Mouse (Mus musculus) bone marrow macrophage, adult 2 months (primary cell): ENCODE measurements around the gene Izumo1r. TPM values are rescaled to one million over a fixed set of nuclear protein-coding genes. Genes with fewer than 3 reads are reported as not detected.

Experiments used
- H3K27ac ChIP-seq: 2 replicates; pipeline ENCODE4 v1.5.1; 2012; ENCODE audit warnings: low read depth, low read length; ENCODE audit not compliant: insufficient read depth
- H3K4me1 ChIP-seq: 2 replicates; pipeline ENCODE4 v1.6.1; 2012; ENCODE audit warnings: low read length; ENCODE audit not compliant: control insufficient read depth, insufficient read depth
- H3K4me3 ChIP-seq: 2 replicates; pipeline ENCODE4 v1.5.1; 2012; ENCODE audit warnings: mild to moderate bottlenecking, low read length, moderate library complexity; ENCODE audit not compliant: insufficient read depth
- CTCF ChIP-seq: IDR thresholded peaks from 2 replicates; pipeline ENCODE4 v1.5.1; 2012; ENCODE audit warnings: low read depth, mild to moderate bottlenecking, low read length, moderate library complexity
- POLR2A ChIP-seq: IDR thresholded peaks from 2 replicates; pipeline ENCODE4 v1.6.1; 2012; ENCODE audit warnings: mild to moderate bottlenecking, low read depth, low read length, borderline replicate concordance
- polyA plus RNA-seq: library from polyadenylated mRNA; stranded (reverse); fragments of >200 nt; gene quantifications from 2 replicates; pipeline ENCODE4 v1.2.4, GENCODE M21; 2012; ENCODE audit not compliant: missing spikeins, insufficient read depth, insufficient read length

Gene Izumo1r
- polyA plus RNA-seq, 1 experiment, result not detected

GRCm38 (mm10) chr9:14871536-14871935, 32.2 kb downstream of the Izumo1r start:
- H3K27ac ChIP-seq, result no peak overlapping the region
- no peak overlapping the region for H3K4me3 ChIP-seq
- peaks cover 3% of the 10 kb centered on the region for H3K4me1 ChIP-seq
- TF ChIP-seq CTCF (no peak), POLR2A (no peak)

- Histone ChIP-seq H3K4me3 (no peak overlapping the region), H3K27ac (no peak overlapping the region), H3K4me1 (peaks cover 3% of the 10 kb centered on the region)
- no peak for TF ChIP-seq CTCF
- no peak for TF ChIP-seq POLR2A
Measured at GRCm38 (mm10) chr9:14870802-14871201, 32.9 kb downstream of the Izumo1r start.

GRCm38 (mm10) chr9:14870377-14870776, 33.4 kb downstream of the Izumo1r start:
- H3K4me1 ChIP-seq, result peaks cover 3% of the 10 kb centered on the region
- no peak overlapping the region for H3K4me3 ChIP-seq
- no peak overlapping the region for H3K27ac ChIP-seq
- TF ChIP-seq POLR2A, result no peak
- no peak for TF ChIP-seq CTCF

- H3K27ac ChIP-seq, result no peak overlapping the region
- H3K4me1 ChIP-seq, result peaks cover 3% of the 10 kb centered on the region
Measured at GRCm38 (mm10) chr9:14868326-14868725, 35.4 kb downstream of the Izumo1r start.

GRCm38 (mm10) chr9:14866957-14867356, 36.8 kb downstream of the Izumo1r start:
- Histone ChIP-seq H3K27ac (no peak overlapping the region), H3K4me1 (peaks cover 3% of the 10 kb centered on the region), H3K4me3 (no peak overlapping the region)
- TF ChIP-seq CTCF, result peak; percentile 18; the same call in 1 of the 2 replicates
- TF ChIP-seq POLR2A, result no peak

More at GRCm38 (mm10) chr9:14868326-14868725, 35.4 kb downstream of the Izumo1r start:
- TF ChIP-seq POLR2A (no peak), CTCF (no peak)
- H3K4me3 ChIP-seq, result no peak overlapping the region

GRCm38 (mm10) chr9:14864726-14865125, 39.0 kb downstream of the Izumo1r start:
- TF ChIP-seq POLR2A, result no peak
- TF ChIP-seq CTCF, result no peak
- peaks cover 3% of the 10 kb centered on the region for H3K4me1 ChIP-seq
- H3K4me3 ChIP-seq, result no peak overlapping the region
- H3K27ac ChIP-seq, result no peak overlapping the region

GRCm38 (mm10) chr9:14863126-14863525, 40.6 kb downstream of the Izumo1r start:
- TF ChIP-seq CTCF (no peak), POLR2A (no peak)
- Histone ChIP-seq H3K4me1 (peaks cover 3% of the 10 kb centered on the region), H3K4me3 (no peak overlapping the region), H3K27ac (no peak overlapping the region)

- Histone ChIP-seq H3K4me3 (peak within 1 kb of the TSS; percentile 44), H3K27ac (no peak within 1 kb of the TSS), H3K4me1 (no peaks in the 10 kb centered on the region)
- TF ChIP-seq CTCF (no peak), POLR2A (no peak)
Measured at GRCm38 (mm10) chr9:14859868-14860639, 43.7 kb downstream of the Izumo1r start, which contains the start of gene Gpr83. Gpr83 (plus strand) TSS chr9:14860210.

- TF ChIP-seq POLR2A (no peak), CTCF (no peak)
- Histone ChIP-seq H3K4me3 (no peak overlapping the region), H3K27ac (no peak overlapping the region), H3K4me1 (no peaks in the 10 kb centered on the region)
Measured at GRCm38 (mm10) chr9:14858782-14859181, 45.0 kb downstream of the Izumo1r start.

GRCm38 (mm10) chr9:14858170-14858706, 45.5 kb downstream of the Izumo1r start:
- no peak overlapping the region for H3K4me3 ChIP-seq
- TF ChIP-seq POLR2A (no peak), CTCF (no peak)
- no peak overlapping the region for H3K27ac ChIP-seq
- H3K4me1 ChIP-seq, result no peaks in the 10 kb centered on the region
